Mouse (Mus musculus): ENCODE measurements at regions not wholly inside any gene's neighbourhood (a gene's known extent, or its start where the extent isn't known, plus 50 kb on each side); places are given as distances from the start of the nearest gene placed in this dataset.

DNA sequence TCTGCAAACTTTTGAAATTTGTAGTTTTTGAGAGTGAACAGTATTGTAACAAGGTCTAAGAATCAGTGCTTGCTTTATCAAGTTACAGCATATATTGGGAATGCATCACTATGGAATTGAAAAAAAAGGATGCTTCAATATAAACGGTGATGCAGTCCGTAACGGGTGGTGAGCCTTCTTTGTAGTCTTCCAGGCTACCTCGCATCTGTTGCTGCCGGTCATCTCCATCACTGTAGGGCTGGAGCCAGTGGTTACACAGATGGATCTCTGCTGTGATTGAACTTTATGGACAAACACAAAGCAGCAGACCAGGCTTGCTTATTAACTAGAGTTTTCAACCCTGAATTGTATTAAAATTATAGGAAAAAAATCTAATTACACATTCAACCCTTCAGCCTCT, 499.9 kb upstream of the Ptger4 start:
- no peak for TF ChIP-seq CTCF (IDR thresholded peaks at IDR 0.05; ENCODE audit: extremely low read depth, insufficient read depth, low read length)
- TF ChIP-seq POLR2A (IDR thresholded peaks at IDR 0.05; ENCODE audit: extremely low read depth, insufficient read depth, low read length) = no peak
